Mouse (Mus musculus) lung, embryonic 16.5 days (tissue): ENCODE data around the gene Sncb. TPM values are rescaled to one million over a fixed set of nuclear protein-coding genes. Genes with fewer than 3 reads are reported as not detected.

Experiments used
- polyA plus RNA-seq: library from polyadenylated mRNA; unstranded; fragments of >200 nt; fragmentation: Nextera tagmentation; extraction: Ambion mirVana; gene quantifications from 2 replicates; pipeline ENCODE4 v1.2.1, GENCODE M21; 2015

Sncb gene
- polyA plus RNA-seq, 1 experiment from 2014 or later, result not detected

Other genes starting within 250 kb of the Sncb start
- 129 and 130 TPM in 2 replicates for gene 4833439L19Rik, start 201.2 kb downstream of the Sncb start, polyA plus RNA-seq
- 25.3 and 28.6 TPM in 2 replicates for gene Arl10, start 191.6 kb downstream of the Sncb start, polyA plus RNA-seq
- gene Nop16, start 176.5 kb downstream of the Sncb start, polyA plus RNA-seq, result 69.2 and 71.2 TPM in 2 replicates
- gene Higd2a, start 176.4 kb downstream of the Sncb start, polyA plus RNA-seq, result 189 and 192 TPM in 2 replicates
- 46.2 and 47.8 TPM in 2 replicates for gene Cltb, start 155.3 kb downstream of the Sncb start, polyA plus RNA-seq
- gene Faf2, start 144.8 kb downstream of the Sncb start, polyA plus RNA-seq, result 72.1 and 78.6 TPM in 2 replicates
- 44.7 and 49.4 TPM in 2 replicates for gene Rnf44, start 72.7 kb downstream of the Sncb start, polyA plus RNA-seq
- gene Cdhr2, start 65.1 kb downstream of the Sncb start, polyA plus RNA-seq, result 0.30 TPM in 1 of 2 replicates, not detected in the other
- gene Gprin1, start 16.7 kb downstream of the Sncb start, polyA plus RNA-seq, result 0.05 and 0.16 TPM in 2 replicates
- gene Eif4e1b, start 17.4 kb upstream of the Sncb start, polyA plus RNA-seq, result not detected in 2 replicates
- gene Tspan17, start 22.8 kb upstream of the Sncb start, polyA plus RNA-seq, result 19.6 and 21.0 TPM in 2 replicates
- 4.3 TPM in 2 replicates for gene Unc5a, start 182.8 kb upstream of the Sncb start, polyA plus RNA-seq